Mouse (Mus musculus) lung, postnatal 0 days (tissue): ENCODE results near the gene Wfdc1.

ENCODE experiments used
- CTCF ChIP-seq: IDR thresholded peaks from 2 replicates; pipeline ENCODE4 v1.5.1; 2016; ENCODE audit warnings: antibody characterized with exemption, mild to moderate bottlenecking
- EP300 ChIP-seq: IDR thresholded peaks from 2 replicates; pipeline ENCODE4 v1.6.1; 2016; ENCODE audit warnings: antibody characterized with exemption, mild to moderate bottlenecking, control low read depth

DNA sequence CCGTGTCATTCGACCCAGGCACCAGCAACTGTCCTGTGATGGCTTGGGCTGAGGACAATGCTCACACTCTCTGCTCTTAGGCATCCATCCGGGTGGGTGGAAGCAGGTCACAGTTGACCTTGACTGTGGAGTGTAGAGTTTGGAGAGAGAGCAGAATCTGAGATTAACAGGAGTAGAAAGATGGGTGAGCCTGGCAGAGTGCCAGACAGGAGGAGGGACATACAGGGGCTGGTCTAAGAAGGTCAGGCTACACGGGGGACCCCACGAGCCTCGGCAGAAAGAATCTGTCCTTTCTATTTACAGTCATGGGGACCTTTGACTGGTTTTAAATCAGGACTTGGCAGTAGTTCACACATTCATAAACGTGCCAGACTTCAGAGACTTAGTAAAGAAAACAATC, 36.8 kb downstream of the Wfdc1 start:
- TF ChIP-seq CTCF (no peak), EP300 (no peak)
